Mouse (Mus musculus) liver, embryonic 14.5 days (tissue): Measurements from ENCODE around the gene Wasf1. TPM values are rescaled to one million over a fixed set of nuclear protein-coding genes. Genes with fewer than 3 reads are reported as not detected.

ENCODE experiments used
- ATAC-seq: fragments of 200-750 bp; cut with Nextera tagmentation; 2 replicates; pipeline ENCODE4 v1.8.0; 2017; ENCODE audit warnings: moderate number of reproducible peaks, mild to moderate bottlenecking, moderate library complexity; ENCODE audit not compliant: insufficient read depth
- DNase-seq, 3 experiments: peaks; one replicate each; pipeline ENCODE4 v3.0.0-alpha.2; 2012 to 2013; ENCODE audit warnings: low read depth in 3 of 3, low spot score in 3 of 3
- H3K27ac ChIP-seq: fragments of 300-500 bp; sonication (generic); 2 replicates; pipeline ENCODE4 v1.5.1; 2014; ENCODE audit warnings: moderate library complexity, mild to moderate bottlenecking, control low read depth, inconsistent platforms
- H3K27me3 ChIP-seq: fragments of 300-500 bp; sonication (generic); 2 replicates; pipeline ENCODE4 v1.6.1; 2014; ENCODE audit warnings: mild to moderate bottlenecking, low read length, moderate library complexity; ENCODE audit not compliant: control insufficient read depth, insufficient read depth
- H3K36me3 ChIP-seq: fragments of 300-500 bp; sonication (generic); replicated peaks from 2 replicates; pipeline ENCODE4 v1.6.1; 2014; ENCODE audit warnings: low read depth; ENCODE audit not compliant: control insufficient read depth, insufficient read depth
- H3K4me1 ChIP-seq, 2 experiments: fragments of 200-500 bp in 1 of 2; fragments of 300-500 bp in 1 of 2; sonication (generic) in 1 of 2; replicated peaks; 2 replicates each; pipeline ENCODE4 v1.6.1; 2012 to 2014; ENCODE audit warnings: antibody characterized with exemption in 1 of 2, inconsistent platforms in 1 of 2, low read length in 1 of 2; ENCODE audit not compliant: control insufficient read depth in 2 of 2, insufficient read depth in 2 of 2
- H3K4me2 ChIP-seq: fragments of 300-500 bp; sonication (generic); 2 replicates; pipeline ENCODE4 v1.6.1; 2014; ENCODE audit warnings: low read depth, mild to moderate bottlenecking, control low read depth, moderate library complexity
- H3K4me3 ChIP-seq, 2 experiments: fragments of 200-500 bp in 1 of 2; fragments of 300-500 bp in 1 of 2; sonication (generic) in 1 of 2; 2 replicates each; pipeline ENCODE4 v1.5.1; 2012 to 2014; ENCODE audit warnings: low read depth in 2 of 2, low read length in 2 of 2, mild to moderate bottlenecking in 2 of 2, control low read depth in 1 of 2, inconsistent platforms in 1 of 2, moderate library complexity in 1 of 2; ENCODE audit not compliant: insufficient read depth in 1 of 2
- H3K9ac ChIP-seq: fragments of 300-500 bp; sonication (generic); replicated peaks from 2 replicates; pipeline ENCODE4 v1.6.1; 2014; ENCODE audit warnings: mild to moderate bottlenecking, control low read depth, moderate library complexity
- H3K9me3 ChIP-seq: fragments of 300-500 bp; sonication (generic); 2 replicates; pipeline ENCODE4 v1.6.1; 2016; ENCODE audit warnings: low read length, mixed read lengths; ENCODE audit not compliant: control insufficient read depth
- CTCF ChIP-seq: IDR thresholded peaks from 2 replicates; pipeline ENCODE4 v1.5.1; 2016; ENCODE audit warnings: antibody characterized with exemption, low read depth, control low read depth
- EP300 ChIP-seq: IDR thresholded peaks from 2 replicates; pipeline ENCODE4 v1.6.1; 2016; ENCODE audit warnings: antibody characterized with exemption, low read depth
- WGBS: fragments of 180-500 bp; shearing (Covaris S2); extraction: QIAGEN DNeasy Blood & Tissue Kit; methylation state at CpG from one replicate; pipeline ENCODE4 v1.1.7; 2014; ENCODE audit not compliant: insufficient replicate concordance; 5-methylcytosine and 5-hydroxymethylcytosine counted together
- polyA plus RNA-seq, 2 experiments: library from polyadenylated mRNA; depleted of rRNA in 1 of 2; stranded (reverse) in 1 of 2; unstranded in 1 of 2; fragments of >200 nt; fragmentation: Nextera tagmentation in 1 of 2; extraction: Ambion mirVana in 1 of 2; gene quantifications; 2 replicates each; pipeline versions ENCODE4 v1.2.1 to v1.2.3; 2012 to 2014

The Wasf1 gene
- polyA plus RNA-seq, 2 experiments: 0.61 to 0.67 TPM

DNA sequence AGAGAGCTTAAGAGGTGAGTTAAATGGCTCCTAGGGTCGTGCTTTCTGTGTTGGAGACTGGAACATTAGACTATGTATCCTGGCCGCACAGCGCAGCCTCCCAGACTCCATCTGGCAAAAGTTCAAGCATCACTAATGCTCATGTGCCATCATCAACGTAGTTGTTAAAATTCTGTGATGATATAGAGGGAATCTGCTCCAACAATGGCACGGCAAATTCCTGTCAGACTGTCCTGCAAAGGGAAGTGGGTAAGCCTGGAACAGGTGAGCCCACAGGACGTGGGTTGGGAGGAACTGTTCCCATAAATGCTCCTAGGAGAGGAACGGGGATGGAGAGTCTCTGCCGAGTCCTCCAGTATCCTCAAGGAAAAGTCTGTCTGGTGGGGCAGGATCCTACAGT, 85.3 kb downstream of the Wasf1 start:
- ATAC-seq: no peak
- no peaks in the 10 kb centered on the region for H3K9me3 ChIP-seq
- no peak for TF ChIP-seq CTCF
- no peak for TF ChIP-seq EP300
- H3K4me1 ChIP-seq: no peaks in the 10 kb centered on the region
- no peak overlapping the region for H3K9ac ChIP-seq
- no peak for DNase-seq
- H3K27me3 ChIP-seq: no peaks in the 10 kb centered on the region; the same call in 1 of the 2 replicates
- no peak overlapping the region for H3K4me3 ChIP-seq
- no peak overlapping the region for H3K4me2 ChIP-seq
- H3K27ac ChIP-seq: no peak overlapping the region
- no peaks in the 10 kb centered on the region for H3K36me3 ChIP-seq
- WGBS: 51% methylated on average over 8 of the region's 8 CpGs

DNA sequence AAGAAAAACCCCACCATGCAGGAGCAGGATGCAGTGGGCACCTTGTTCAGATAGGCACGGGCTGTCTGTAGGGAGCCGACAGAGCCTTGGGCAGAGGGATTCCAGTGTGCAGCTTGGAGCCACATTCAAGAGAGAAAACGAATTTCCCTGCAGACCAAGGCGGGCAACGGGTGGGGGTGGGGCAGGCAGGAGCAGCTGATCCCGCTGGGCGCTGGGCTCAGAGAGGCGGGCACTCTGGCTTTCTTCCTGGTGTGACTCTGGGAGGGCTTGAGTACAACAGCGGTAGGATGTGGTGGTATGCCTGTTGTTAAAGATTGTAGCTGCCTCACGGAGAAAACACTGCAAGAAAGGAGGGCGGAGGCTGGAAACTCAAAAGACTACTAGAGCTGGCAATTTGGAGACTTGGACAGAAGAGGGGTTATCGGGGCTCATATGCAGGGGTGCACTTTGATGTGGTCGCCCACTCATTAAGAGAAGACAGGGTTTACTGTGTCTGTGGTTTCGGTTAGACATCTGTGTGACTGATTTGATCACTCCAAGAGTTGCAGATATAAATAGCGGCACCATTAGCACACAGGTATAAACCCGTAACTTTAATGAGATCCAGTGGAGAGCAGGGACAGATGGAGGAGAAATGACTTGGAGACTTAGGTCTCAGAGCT, 86.2 kb downstream of the Wasf1 start:
- 8% methylated on average over 16 of the region's 16 CpGs for WGBS
- H3K4me2 ChIP-seq: no peak overlapping the region

DNA sequence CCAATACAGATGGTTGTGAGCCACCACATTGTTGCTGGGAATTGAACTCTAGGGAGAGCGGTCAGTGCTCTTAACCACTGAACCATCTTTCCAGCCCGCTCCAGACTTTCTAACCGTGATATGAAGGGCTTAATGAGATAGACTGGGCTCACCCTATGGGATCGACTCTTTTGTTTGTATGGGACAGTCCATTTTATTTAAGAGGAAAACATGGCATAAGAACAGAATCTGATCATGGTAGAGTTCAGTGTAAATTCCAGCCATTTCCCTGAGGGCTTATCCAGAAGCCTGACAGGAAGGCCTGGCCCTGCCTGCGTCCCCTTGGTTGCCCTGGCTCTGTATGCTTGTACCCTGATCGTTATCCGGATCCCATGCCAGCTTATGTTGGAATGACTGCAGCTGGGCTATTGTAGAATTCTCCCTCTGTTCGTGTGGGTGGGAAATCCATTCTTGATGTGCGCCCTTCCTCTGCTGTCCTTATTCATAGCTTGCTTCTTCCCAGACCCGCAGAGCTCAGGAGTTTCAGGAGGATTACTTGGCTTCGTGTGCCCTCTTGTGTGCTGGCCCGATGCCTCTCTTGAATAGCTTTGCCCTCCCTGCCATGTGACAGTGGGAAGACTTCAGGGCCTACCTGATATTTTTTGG, 87.4 kb downstream of the Wasf1 start:
- H3K9ac ChIP-seq: no peak overlapping the region
- DNase-seq (no peak), ATAC-seq (no peak)
- TF ChIP-seq CTCF: no peak
- 66% methylated on average over 12 of the region's 12 CpGs for WGBS
- H3K36me3 ChIP-seq: no peaks in the 10 kb centered on the region
- H3K9me3 ChIP-seq: no peaks in the 10 kb centered on the region
- no peaks in the 10 kb centered on the region; the same call in 1 of the 2 replicates for H3K27me3 ChIP-seq
- H3K4me1 ChIP-seq: no peaks in the 10 kb centered on the region
- H3K4me3 ChIP-seq: no peak overlapping the region
- no peak overlapping the region for H3K27ac ChIP-seq
- no peak overlapping the region for H3K4me2 ChIP-seq

More for the DNA sequence above, 86.2 kb downstream of the Wasf1 start:
- no peaks in the 10 kb centered on the region for H3K36me3 ChIP-seq
- H3K4me3 ChIP-seq: no peak overlapping the region
- H3K4me1 ChIP-seq: no peaks in the 10 kb centered on the region
- H3K9me3 ChIP-seq: no peaks in the 10 kb centered on the region
- H3K27me3 ChIP-seq: no peaks in the 10 kb centered on the region; the same call in 1 of the 2 replicates
- no peak for TF ChIP-seq CTCF
- no peak for TF ChIP-seq EP300
- DNase-seq (no peak), ATAC-seq (no peak)
- H3K9ac ChIP-seq: no peak overlapping the region
- H3K27ac ChIP-seq: no peak overlapping the region

DNA sequence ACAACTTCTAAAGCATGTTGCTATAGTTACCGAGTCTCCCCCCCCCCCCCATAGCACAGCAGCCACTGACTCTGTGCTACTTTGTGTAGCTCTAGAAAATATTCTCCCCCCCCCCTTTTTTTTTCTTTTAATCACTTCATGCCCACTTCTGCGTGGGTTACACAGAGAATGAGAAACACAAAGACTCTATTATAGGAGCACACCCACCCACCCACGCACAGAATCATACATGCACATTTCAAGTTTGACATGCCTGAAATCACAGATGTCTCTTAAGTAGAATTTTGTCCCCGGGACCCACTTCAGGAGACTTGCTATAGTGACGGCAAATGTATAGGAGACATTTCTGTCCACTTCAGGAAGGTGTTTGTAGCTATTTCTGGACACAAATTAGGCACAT, 88.0 kb downstream of the Wasf1 start:
- Histone ChIP-seq H3K4me2 (no peak overlapping the region), H3K4me3 (no peak overlapping the region), H3K36me3 (no peaks in the 10 kb centered on the region), H3K4me1 (no peaks in the 10 kb centered on the region), H3K27me3 (no peaks in the 10 kb centered on the region; the same call in 1 of the 2 replicates), H3K9me3 (no peaks in the 10 kb centered on the region), H3K9ac (no peak overlapping the region), H3K27ac (no peak overlapping the region)
- 51% methylated on average over 5 of the region's 5 CpGs for WGBS
- no peak for ATAC-seq
- no peak for DNase-seq
- TF ChIP-seq EP300: no peak
- TF ChIP-seq CTCF: no peak

DNA sequence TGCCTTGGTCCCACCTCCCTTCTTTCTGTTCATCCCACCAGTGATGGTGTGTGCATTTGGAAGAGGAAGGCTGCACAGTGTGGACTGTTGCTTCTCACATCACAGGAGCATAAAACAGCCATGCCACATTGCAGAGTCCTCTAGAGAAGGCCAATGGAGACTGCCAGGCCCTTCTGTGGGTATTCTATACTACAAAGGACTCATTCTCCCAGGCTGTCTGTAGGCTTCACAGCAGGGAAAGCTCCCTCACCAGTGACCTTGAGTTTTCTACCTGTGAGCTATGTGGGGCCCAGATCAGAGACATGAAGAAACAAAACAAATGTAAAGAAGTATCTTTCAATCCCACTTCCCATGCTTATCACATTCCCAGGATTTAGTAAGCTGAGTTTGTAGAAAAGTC, 100.5 kb downstream of the Wasf1 start:
- no peaks in the 10 kb centered on the region for H3K4me1 ChIP-seq
- H3K9me3 ChIP-seq: no peaks in the 10 kb centered on the region
- H3K36me3 ChIP-seq: no peaks in the 10 kb centered on the region
- H3K27ac ChIP-seq: no peak overlapping the region
- TF ChIP-seq EP300: no peak
- TF ChIP-seq CTCF: no peak
- no peaks in the 10 kb centered on the region for H3K27me3 ChIP-seq
- no peak for DNase-seq
- no peak overlapping the region for H3K4me2 ChIP-seq
- no peak overlapping the region for H3K9ac ChIP-seq
- no peak for ATAC-seq
- no peak overlapping the region for H3K4me3 ChIP-seq
